7 mouse cellular contexts compared by ENCODE assay signal in genomic region chr14:77141324-77142282, GRCm38 (mm10). TPM values are rescaled to one million over a fixed set of nuclear protein-coding genes. Genes with fewer than 3 reads are reported as not detected.
DNase-seq lines count a peak whose midpoint lies in the region; ATAC-seq and TF ChIP-seq lines count a peak whose summit lies in the region.

No protein-coding gene starts in this region.

- peak; percentile 92 for ATAC-seq in forebrain, embryonic 15.5 days (replicated peaks)

- no peak overlapping the region for H3K9ac ChIP-seq in forebrain, embryonic 15.5 days (replicated peaks)

- no peak overlapping the region for H3K4me3 ChIP-seq in forebrain, embryonic 15.5 days
- no peak overlapping the region for H3K4me3 ChIP-seq in hindbrain, embryonic 10.5 days
- H3K4me3 ChIP-seq in small intestine, adult 2 months (ENCODE audit: low read depth, low read length) = no peak overlapping the region

- H3K4me1 ChIP-seq in forebrain, embryonic 15.5 days = peaks cover 16% of the 10 kb centered on the region
- H3K4me1 ChIP-seq in hindbrain, embryonic 10.5 days (replicated peaks) = peaks cover 5% of the 10 kb centered on the region; the same call in 1 of the 2 replicates
- no peaks in the 10 kb centered on the region for H3K4me1 ChIP-seq in small intestine, adult 2 months (ENCODE audit: control insufficient read depth, insufficient read depth, insufficient read length, low read length)

- TF ChIP-seq POLR2A in small intestine, adult 2 months (IDR thresholded peaks at IDR 0.05; ENCODE audit: low read depth, low read length) = no peak

- H3K27ac ChIP-seq in forebrain, embryonic 15.5 days (replicated peaks) = peak overlapping the region; percentile 56
- H3K27ac ChIP-seq in hindbrain, embryonic 10.5 days = no peak overlapping the region
- no peak overlapping the region for H3K27ac ChIP-seq in small intestine, adult 2 months (ENCODE audit: insufficient read depth, low read depth, low read length)

- H3K9me3 ChIP-seq in forebrain, embryonic 15.5 days = no peaks in the 10 kb centered on the region
- H3K9me3 ChIP-seq in hindbrain, embryonic 10.5 days = no peaks in the 10 kb centered on the region

- H3K27me3 ChIP-seq in forebrain, embryonic 15.5 days = no peaks in the 10 kb centered on the region
- peaks cover 6% of the 10 kb centered on the region; the same call in 1 of the 2 replicates for H3K27me3 ChIP-seq in hindbrain, embryonic 10.5 days (ENCODE audit: insufficient read depth, poor library complexity, severe bottlenecking)
- H3K27me3 ChIP-seq in small intestine, adult 2 months (ENCODE audit: control insufficient read depth, insufficient read depth, low read length) = no peaks in the 10 kb centered on the region

- peak; percentile 54 for DNase-seq in Muller cell, postnatal 12 days (ENCODE audit: inconsistent ontology term)
- peak; percentile 67 for DNase-seq in c-Kit-positive CD71-positive TER-119-negative erythroid progenitor cells, embryonic 14.5 days (ENCODE audit: low read depth)
- peak; percentile 76 for DNase-seq in hindbrain, embryonic 10.5 days (ENCODE audit: low spot score)
- peak; percentile 80 to 81 for DNase-seq in layer of hippocampus, postnatal 10 days (ENCODE audit: low spot score in 2 of 2)
- peak; percentile 89 for DNase-seq in mesoderm, embryonic 11.5 days (ENCODE audit: low read depth, low spot score)

- WGBS in forebrain, embryonic 15.5 days = 28% methylated on average over 17 of the region's 17 CpGs
- 38% methylated on average over 17 of the region's 17 CpGs for WGBS in hindbrain, embryonic 10.5 days
- WGBS in small intestine, adult 2 months = 26% methylated on average over 17 of the region's 17 CpGs

- H3K4me2 ChIP-seq in forebrain, embryonic 15.5 days (replicated peaks) = no peak overlapping the region

- no peaks in the 10 kb centered on the region for H3K36me3 ChIP-seq in forebrain, embryonic 15.5 days
- H3K36me3 ChIP-seq in hindbrain, embryonic 10.5 days = no peaks in the 10 kb centered on the region
- H3K36me3 ChIP-seq in small intestine, adult 2 months (ENCODE audit: control insufficient read depth, insufficient read depth, low read length) = no peaks in the 10 kb centered on the region

- TF ChIP-seq CTCF in small intestine, adult 2 months (IDR thresholded peaks at IDR 0.05; ENCODE audit: extremely low read depth, insufficient read length, insufficient replicate concordance, low read depth, low read length) = peak; percentile 15; the same call in 1 of the 2 replicates

RNA-seq across cellular contexts. Expression of gene Enox1, which starts 15.0 kb away (rescaled TPM):
- 60.4 and 67.5 TPM in 2 replicates for polyA plus RNA-seq in forebrain, embryonic 15.5 days (2015; fragmentation: Nextera tagmentation; extraction: Ambion mirVana)
- polyA plus RNA-seq in hindbrain, embryonic 10.5 days (2016; fragmentation: Nextera tagmentation; extraction: Ambion mirVana) = 10.4 and 17.6 TPM in 2 replicates
- 10 to 100 TPM; 58.5 to 64.8 TPM for total RNA-seq in layer of hippocampus, postnatal 10 days (2021)
- polyA plus RNA-seq in small intestine, adult 2 months (2012; rRNA removed) = 0.27 and 0.30 TPM in 2 replicates
